Mouse (Mus musculus) CH12.LX (cell line): ENCODE results near the gene Selplg.

ENCODE experiments used
- BHLHE40 ChIP-seq: IDR thresholded peaks from 2 replicates; pipeline ENCODE4 v1.6.1; 2011; ENCODE audit warnings: mild to moderate bottlenecking, low read depth, low read length, improper control_type of control experiment
- CTCF ChIP-seq, 2 experiments: IDR thresholded peaks in 1 of 2; conservative IDR thresholded peaks in 1 of 2; 2 replicates each; pipeline ENCODE4 v1.5.1; 2011 to 2012; ENCODE audit warnings: low read depth in 2 of 2, low read length in 2 of 2, improper control_type of control experiment in 1 of 2, inconsistent platforms in 1 of 2, mild to moderate bottlenecking in 1 of 2, moderate library complexity in 1 of 2
- EP300 ChIP-seq: IDR thresholded peaks from 2 replicates; pipeline ENCODE4 v1.6.1; 2011; ENCODE audit warnings: low read length, improper control_type of control experiment
- HCFC1 ChIP-seq: IDR thresholded peaks from 2 replicates; pipeline ENCODE4 v1.6.1; 2012; ENCODE audit warnings: low read depth, mild to moderate bottlenecking, inconsistent platforms, low read length, improper control_type of control experiment
- JUN ChIP-seq: IDR thresholded peaks from 2 replicates; pipeline ENCODE4 v1.6.1; 2011; ENCODE audit warnings: low read depth, mild to moderate bottlenecking, low read length, improper control_type of control experiment, moderate library complexity; ENCODE audit not compliant: insufficient read depth
- KAT2A ChIP-seq: IDR thresholded peaks from 2 replicates; pipeline ENCODE4 v1.6.1; 2012; ENCODE audit warnings: low read length, improper control_type of control experiment, inconsistent platforms; ENCODE audit not compliant: insufficient replicate concordance
- MAFK ChIP-seq: IDR thresholded peaks from 2 replicates; pipeline ENCODE4 v1.6.1; 2011; ENCODE audit warnings: low read length, improper control_type of control experiment; ENCODE audit not compliant: insufficient replicate concordance
- NELFE ChIP-seq: IDR thresholded peaks from 2 replicates; pipeline ENCODE4 v1.6.1; 2011; ENCODE audit warnings: low read depth, low read length, improper control_type of control experiment
- POLR2A ChIP-seq: IDR thresholded peaks from 2 replicates; pipeline ENCODE4 v1.6.1; 2011; ENCODE audit warnings: low read depth, mild to moderate bottlenecking, improper control_type of control experiment, low read length
- RAD21 ChIP-seq: IDR thresholded peaks from 2 replicates; pipeline ENCODE4 v1.6.1; 2011; ENCODE audit warnings: low read depth, mild to moderate bottlenecking, low read length, improper control_type of control experiment, moderate library complexity
- UBTF ChIP-seq: IDR thresholded peaks from 2 replicates; pipeline ENCODE4 v1.6.1; 2012; ENCODE audit warnings: low read depth, mild to moderate bottlenecking, inconsistent platforms, low read length, improper control_type of control experiment, moderate library complexity
- USF1 ChIP-seq: IDR thresholded peaks from 2 replicates; pipeline ENCODE4 v1.6.1; 2014; ENCODE audit warnings: low read depth, mild to moderate bottlenecking, inconsistent platforms, low read length, improper control_type of control experiment
- ZC3H11A ChIP-seq: IDR thresholded peaks from 2 replicates; pipeline ENCODE4 v1.6.1; 2012; ENCODE audit warnings: low read depth, mild to moderate bottlenecking, inconsistent platforms, low read length, improper control_type of control experiment

DNA sequence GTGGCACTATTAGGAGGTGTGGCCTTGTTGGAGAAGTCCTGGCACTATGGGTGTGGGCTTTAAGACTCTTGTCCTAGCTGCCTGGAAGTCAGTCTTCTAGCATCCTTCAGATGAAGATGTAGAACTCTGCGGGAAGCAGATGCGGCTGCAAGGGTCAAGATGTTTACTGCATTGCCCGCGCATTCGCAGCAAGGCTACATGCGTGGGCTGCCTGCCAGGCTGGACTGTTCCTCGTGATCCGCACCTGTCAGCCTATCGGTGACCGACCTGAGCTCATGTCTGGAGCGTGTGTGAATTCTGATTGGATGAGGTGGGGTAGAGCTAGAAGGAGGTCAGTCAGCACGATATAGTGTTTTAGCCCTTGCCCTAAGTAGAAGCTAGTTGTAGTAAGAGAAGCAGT lies 31.6 kb upstream of the Selplg start:
- TF ChIP-seq POLR2A (no peak), CTCF (conservative IDR thresholded peaks at IDR 0.05 in 1 of 2, IDR thresholded peaks at IDR 0.05 in 1 of 2; ENCODE audit: low read depth in 2 of 2, low read length in 2 of 2) (no peak), EP300 (no peak), USF1 (no peak), UBTF (no peak), MAFK (no peak), RAD21 (no peak), HCFC1 (no peak), KAT2A (no peak), JUN (no peak), ZC3H11A (no peak), BHLHE40 (no peak), NELFE (no peak)
